Mouse (Mus musculus) heart, embryonic 14.5 days (tissue): Measurements from ENCODE around the gene Elavl3. TPM values are rescaled to one million over a fixed set of nuclear protein-coding genes. Genes with fewer than 3 reads are reported as not detected.

Source experiments
- ATAC-seq: fragments of 200-750 bp; cut with Nextera tagmentation; 2 replicates; pipeline ENCODE4 v1.8.0; 2017; ENCODE audit warnings: low read depth, moderate TSS enrichment; ENCODE audit not compliant: insufficient number of reproducible peaks, insufficient read depth, low FRiP score
- H3K27ac ChIP-seq, 2 experiments: fragments of 200-500 bp in 1 of 2; fragments of 300-500 bp in 1 of 2; sonication (generic) in 1 of 2; replicated peaks in 1 of 2; 2 replicates each; pipeline ENCODE4 v1.5.1; 2012 to 2014; ENCODE audit warnings: low read depth in 2 of 2, low read length in 2 of 2, control low read depth in 1 of 2, mild to moderate bottlenecking in 1 of 2, mixed read lengths in 1 of 2; ENCODE audit not compliant: control insufficient read depth in 1 of 2, insufficient read depth in 1 of 2
- H3K27me3 ChIP-seq: fragments of 300-500 bp; sonication (generic); 2 replicates; pipeline ENCODE4 v1.6.1; 2014; ENCODE audit warnings: mild to moderate bottlenecking, low read length, control low read depth; ENCODE audit not compliant: control insufficient read depth, insufficient read depth
- H3K36me3 ChIP-seq: fragments of 300-500 bp; sonication (generic); 2 replicates; pipeline ENCODE4 v1.6.1; 2014; ENCODE audit warnings: mild to moderate bottlenecking, control low read depth, low read length, mixed read lengths; ENCODE audit not compliant: control insufficient read depth, insufficient read depth
- H3K4me1 ChIP-seq, 2 experiments: fragments of 200-500 bp in 1 of 2; fragments of 300-500 bp in 1 of 2; sonication (generic) in 1 of 2; 2 replicates each; pipeline ENCODE4 v1.6.1; 2012 to 2014; ENCODE audit warnings: low read length in 2 of 2, control low read depth in 1 of 2, mixed read lengths in 1 of 2; ENCODE audit not compliant: control insufficient read depth in 2 of 2, insufficient read depth in 2 of 2
- H3K4me2 ChIP-seq: fragments of 300-500 bp; sonication (generic); 2 replicates; pipeline ENCODE4 v1.6.1; 2014; ENCODE audit warnings: mild to moderate bottlenecking, low read length
- H3K4me3 ChIP-seq, 2 experiments: fragments of 200-500 bp in 1 of 2; fragments of 300-500 bp in 1 of 2; sonication (generic) in 1 of 2; 2 replicates each; pipeline ENCODE4 v1.5.1; 2012 to 2014; ENCODE audit warnings: low read length in 2 of 2, mild to moderate bottlenecking in 2 of 2, control low read depth in 1 of 2, low read depth in 1 of 2, moderate library complexity in 1 of 2; ENCODE audit not compliant: control insufficient read depth in 1 of 2, insufficient read depth in 1 of 2
- H3K9ac ChIP-seq: fragments of 300-500 bp; sonication (generic); 2 replicates; pipeline ENCODE4 v1.6.1; 2014; ENCODE audit warnings: mild to moderate bottlenecking, low read length
- H3K9me3 ChIP-seq: fragments of 300-500 bp; sonication (generic); 2 replicates; pipeline ENCODE4 v1.6.1; 2016; ENCODE audit warnings: low read length, control low read depth; ENCODE audit not compliant: control insufficient read depth
- WGBS: fragments of 180-500 bp; shearing (Covaris S2); extraction: QIAGEN DNeasy Blood & Tissue Kit; methylation state at CpG from one replicate; pipeline ENCODE4 v1.1.7; 2014; 5-methylcytosine and 5-hydroxymethylcytosine counted together
- polyA plus RNA-seq: library from polyadenylated mRNA; unstranded; fragments of >200 nt; fragmentation: Nextera tagmentation; extraction: Ambion mirVana; gene quantifications from 2 replicates; pipeline ENCODE4 v1.2.1, GENCODE M21; 2014

The Elavl3 gene
- polyA plus RNA-seq, 1 experiment from 2014 or later = 0.65 TPM

GRCm38 (mm10) chr9:22070791-22071573 lies 19.2 kb upstream of the Elavl3 start, which contains the start of the genes Gm49318 and Zfp653:
TSS of gene Gm49318 (minus strand) at chr9:22071259.
TSS of gene Zfp653 (minus strand) at chr9:22071376.
- peak within 1 kb of the TSS; percentile 79 for H3K9ac ChIP-seq
- no peaks in the 10 kb centered on the region for H3K9me3 ChIP-seq
- peak within 1 kb of the TSS; percentile 58 to 96 for H3K4me3 ChIP-seq
- H3K36me3 ChIP-seq = peaks cover 55% of the 10 kb centered on the region
- ATAC-seq = peak; percentile 98
- H3K27ac ChIP-seq = peak within 1 kb of the TSS; percentile 95 to 97
- H3K4me1 ChIP-seq = peaks cover 3 to 11% of the 10 kb centered on the region in 2 experiments; a peak in 2 of 4 replicates
- no peaks in the 10 kb centered on the region for H3K27me3 ChIP-seq
- under 1% methylated on average over 87 of the region's 87 CpGs for WGBS
- H3K4me2 ChIP-seq = peak within 1 kb of the TSS; percentile 57

- Histone ChIP-seq H3K36me3 (peaks cover 58% of the 10 kb centered on the region), H3K9me3 (no peaks in the 10 kb centered on the region), H3K27ac (peak overlapping the region; percentile 68 to 95), H3K4me2 (peak overlapping the region; percentile 57), H3K27me3 (no peaks in the 10 kb centered on the region), H3K4me3 (peak overlapping the region; percentile 50 to 58), H3K9ac (peak overlapping the region; percentile 79), H3K4me1 (peaks cover 3 to 11% of the 10 kb centered on the region in 2 experiments; a peak in 2 of 4 replicates)
- 56% methylated on average over 4 of the region's 4 CpGs for WGBS
- ATAC-seq = no peak
Measured at GRCm38 (mm10) chr9:22069881-22070553, 18.2 kb upstream of the Elavl3 start.

- no peak overlapping the region for H3K4me3 ChIP-seq
- peaks cover 3 to 11% of the 10 kb centered on the region in 2 experiments; a peak in 2 of 4 replicates for H3K4me1 ChIP-seq
- H3K27me3 ChIP-seq = no peaks in the 10 kb centered on the region
- no peaks in the 10 kb centered on the region for H3K9me3 ChIP-seq
- WGBS = 87% methylated on average over 5 of the region's 5 CpGs
- H3K9ac ChIP-seq = no peak overlapping the region
- no peak overlapping the region for H3K27ac ChIP-seq
- H3K4me2 ChIP-seq = no peak overlapping the region
- H3K36me3 ChIP-seq = peaks cover 58% of the 10 kb centered on the region
- no peak for ATAC-seq
Measured at GRCm38 (mm10) chr9:22067195-22067594, 15.4 kb upstream of the Elavl3 start.

- no peak overlapping the region for H3K9ac ChIP-seq
- H3K27me3 ChIP-seq = no peaks in the 10 kb centered on the region
- ATAC-seq = no peak
- H3K4me1 ChIP-seq = peaks cover 3 to 11% of the 10 kb centered on the region in 2 experiments; a peak in 2 of 4 replicates
- no peaks in the 10 kb centered on the region for H3K9me3 ChIP-seq
- 66% methylated on average over 3 of the region's 3 CpGs for WGBS
- H3K4me2 ChIP-seq = no peak overlapping the region
- H3K27ac ChIP-seq = no peak overlapping the region
- no peak overlapping the region for H3K4me3 ChIP-seq
- H3K36me3 ChIP-seq = peaks cover 65% of the 10 kb centered on the region
Measured at GRCm38 (mm10) chr9:22066433-22066832, 14.6 kb upstream of the Elavl3 start.

- 93% methylated on average over 11 of the region's 11 CpGs for WGBS
- no peak overlapping the region for H3K9ac ChIP-seq
- ATAC-seq = no peak
- H3K4me2 ChIP-seq = no peak overlapping the region
- H3K4me3 ChIP-seq = no peak overlapping the region
- no peak overlapping the region for H3K27ac ChIP-seq
- peaks cover 73% of the 10 kb centered on the region for H3K36me3 ChIP-seq
- H3K9me3 ChIP-seq = no peaks in the 10 kb centered on the region
- H3K27me3 ChIP-seq = no peaks in the 10 kb centered on the region
- peaks cover 3 to 11% of the 10 kb centered on the region in 2 experiments; a peak in 2 of 4 replicates for H3K4me1 ChIP-seq
Measured at GRCm38 (mm10) chr9:22065642-22066041, 13.8 kb upstream of the Elavl3 start.

- Histone ChIP-seq H3K9me3 (no peaks in the 10 kb centered on the region), H3K27me3 (no peaks in the 10 kb centered on the region), H3K27ac (no peak overlapping the region), H3K4me3 (no peak overlapping the region), H3K9ac (no peak overlapping the region), H3K36me3 (peaks cover 85% of the 10 kb centered on the region), H3K4me1 (no peaks in the 10 kb centered on the region), H3K4me2 (no peak overlapping the region)
- no peak for ATAC-seq
- 89% methylated on average over 3 of the region's 3 CpGs for WGBS
Measured at GRCm38 (mm10) chr9:22064341-22064740, 12.5 kb upstream of the Elavl3 start.

- Histone ChIP-seq H3K36me3 (peaks cover 85% of the 10 kb centered on the region), H3K27ac (no peak overlapping the region), H3K9ac (no peak overlapping the region), H3K4me2 (no peak overlapping the region), H3K9me3 (no peaks in the 10 kb centered on the region), H3K27me3 (0 out of 2 replicates have a peak, but pooled peaks cover under 1% of the 10 kb centered on the region), H3K4me1 (no peaks in the 10 kb centered on the region), H3K4me3 (no peak overlapping the region)
- ATAC-seq = no peak
- WGBS = 59% methylated on average over 2 of the region's 2 CpGs
Measured at GRCm38 (mm10) chr9:22061339-22061738, 9.5 kb upstream of the Elavl3 start.
